24 mouse cellular contexts compared by ENCODE assay signal in the genomic region with DNA sequence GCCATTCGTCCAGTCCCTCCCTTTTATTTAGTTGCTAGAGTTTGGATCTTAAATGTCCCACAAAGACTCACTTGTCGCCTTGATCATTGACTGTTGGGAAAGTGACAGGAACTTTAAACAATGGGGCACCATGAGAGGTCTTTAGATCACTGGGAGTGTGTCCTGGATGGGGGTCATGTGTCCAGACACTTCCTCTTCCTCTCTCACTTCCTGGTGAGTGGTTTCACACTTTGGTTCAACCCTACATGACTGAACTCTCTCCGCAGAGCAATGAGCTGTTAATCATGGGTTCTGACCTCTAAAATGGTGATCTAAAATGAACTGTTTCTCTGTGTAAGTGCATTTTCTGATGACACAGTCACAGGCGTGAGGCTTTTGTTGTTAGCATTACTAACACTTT.
A peak's percentile ranks its signal among the peaks of the same experiment; 100 is the strongest.
DNase-seq lines count a peak whose midpoint lies in the region; ATAC-seq and TF ChIP-seq lines count a peak whose summit lies in the region.
"Had no signal": no experiment of that assay in that cellular context is flagged by ENCODE, and none has a peak within 500 bp of the region (broad histone marks: within the 10 kb centered on the region; RNA-seq: fewer than 3 reads in every experiment).

No protein-coding gene starts in this region.

- no peak overlapping the region for H3K4me2 ChIP-seq in hindbrain, postnatal 0 days (ENCODE audit: low read depth, low read length)
- H3K4me2 ChIP-seq: embryonic facial prominence, embryonic 12.5 days; embryonic facial prominence, embryonic 15.5 days; forebrain, embryonic 12.5 days; forebrain, embryonic 15.5 days; heart, embryonic 13.5 days; hindbrain, embryonic 12.5 days; hindbrain, embryonic 15.5 days had no signal

- DNase-seq in heart, adult 11 months, result peak; percentile 54
- no peak for DNase-seq in heart, postnatal 36 days
- peak; percentile 13 to 22 for DNase-seq in spleen, postnatal 36 days (ENCODE audit: low spot score in 2 of 2)
- no peak for DNase-seq in spleen, adult 12 weeks (ENCODE audit: low spot score)
- no peak for DNase-seq in neural tube, embryonic 10.5 days (ENCODE audit: extremely low spot score, low spot score)
- no peak for DNase-seq in hindbrain, postnatal 0 days (ENCODE audit: low spot score)
- DNase-seq: adrenal gland, adult 2 months; adrenal gland, postnatal 14 days; B cell, adult 2 months; cerebellum, adult 11 months; cerebellum, adult 2 months; cerebellum, adult 9-11 months; cerebellum, postnatal 25 days; heart, postnatal 14 days had no signal

- no peak overlapping the region for H3K27ac ChIP-seq in hindbrain, postnatal 0 days
- H3K27ac ChIP-seq: embryonic facial prominence, embryonic 12.5 days; embryonic facial prominence, embryonic 15.5 days; forebrain, embryonic 12.5 days; heart, adult 2 months; heart, embryonic 10.5 days; heart, embryonic 13.5 days; hindbrain, embryonic 12.5 days; hindbrain, embryonic 15.5 days had no signal

- 86% methylated on average over 4 of the region's 4 CpGs for WGBS in hindbrain, postnatal 0 days

- no peaks in the 10 kb centered on the region for H3K27me3 ChIP-seq in hindbrain, postnatal 0 days (ENCODE audit: insufficient read depth, low read length)
- H3K27me3 ChIP-seq: embryonic facial prominence, embryonic 12.5 days; embryonic facial prominence, embryonic 15.5 days; forebrain, embryonic 12.5 days; forebrain, embryonic 15.5 days; heart, embryonic 13.5 days; hindbrain, embryonic 12.5 days; hindbrain, embryonic 15.5 days had no signal

- no peaks in the 10 kb centered on the region for H3K36me3 ChIP-seq in hindbrain, postnatal 0 days (ENCODE audit: insufficient read depth, low read length)
- H3K36me3 ChIP-seq: embryonic facial prominence, embryonic 12.5 days; embryonic facial prominence, embryonic 15.5 days; forebrain, embryonic 12.5 days; forebrain, embryonic 15.5 days; heart, embryonic 10.5 days; heart, embryonic 13.5 days; hindbrain, embryonic 12.5 days; hindbrain, embryonic 15.5 days had no signal

- no peaks in the 10 kb centered on the region for H3K9me3 ChIP-seq in hindbrain, postnatal 0 days (ENCODE audit: low read length)
- H3K9me3 ChIP-seq: embryonic facial prominence, embryonic 12.5 days; embryonic facial prominence, embryonic 15.5 days; forebrain, embryonic 12.5 days; forebrain, embryonic 15.5 days; heart, embryonic 10.5 days; heart, embryonic 13.5 days; hindbrain, embryonic 12.5 days; hindbrain, embryonic 15.5 days had no signal

- H3K4me3 ChIP-seq in hindbrain, postnatal 0 days (ENCODE audit: low read length), result no peak overlapping the region
- H3K4me3 ChIP-seq: embryonic facial prominence, embryonic 12.5 days; embryonic facial prominence, embryonic 15.5 days; forebrain, embryonic 12.5 days; forebrain, embryonic 15.5 days; heart, adult 2 months; heart, embryonic 10.5 days; heart, embryonic 13.5 days; hindbrain, embryonic 12.5 days; hindbrain, embryonic 15.5 days had no signal

- ATAC-seq in megakaryocyte progenitor cell, adult 5-6 weeks (replicated peaks; ENCODE audit: poor library complexity), result 0 out of 2 replicates have a peak, but pooled peaks have one; percentile 31
- no peak for ATAC-seq in hindbrain, postnatal 0 days
- ATAC-seq: forebrain, embryonic 15.5 days had no signal

- TF ChIP-seq CTCF in hindbrain, postnatal 0 days (IDR thresholded peaks at IDR 0.05; ENCODE audit: low read depth), result no peak

- no peaks in the 10 kb centered on the region for H3K4me1 ChIP-seq in hindbrain, postnatal 0 days (ENCODE audit: insufficient read depth, low read length)
- H3K4me1 ChIP-seq: embryonic facial prominence, embryonic 12.5 days; embryonic facial prominence, embryonic 15.5 days; forebrain, embryonic 12.5 days; forebrain, embryonic 15.5 days; heart, embryonic 10.5 days; heart, embryonic 13.5 days; hindbrain, embryonic 12.5 days; hindbrain, embryonic 15.5 days had no signal

- no peak overlapping the region for H3K9ac ChIP-seq in hindbrain, postnatal 0 days (replicated peaks; ENCODE audit: low read length)
- H3K9ac ChIP-seq: embryonic facial prominence, embryonic 12.5 days; embryonic facial prominence, embryonic 15.5 days; forebrain, embryonic 12.5 days; forebrain, embryonic 15.5 days; heart, embryonic 13.5 days; hindbrain, embryonic 12.5 days; hindbrain, embryonic 15.5 days had no signal

- intact Hi-C loops in heart, postnatal 36 days (cut with DNase I), result no loop called here

Comparison
In these comparisons a context has a peak if more than half of its experiments do, and no peak if none do; other contexts are left out.
1. DNase-seq: peak in heart, adult 11 months (single experiment) and spleen, postnatal 36 days (2 of 2); none in heart, postnatal 36 days (0 of 2), spleen, adult 12 weeks (single experiment), neural tube, embryonic 10.5 days (single experiment) and hindbrain, postnatal 0 days (single experiment).